Mouse (Mus musculus) heart, postnatal 10 days (tissue): ENCODE measurements at regions not wholly inside any gene's neighbourhood (a gene's known extent, or its start where the extent isn't known, plus 50 kb on each side); places are given as distances from the start of the nearest gene placed in this dataset.

Experiments used
- DNase-seq, 2 experiments: peaks; one replicate each; pipeline ENCODE4 v3.0.0; 2021
- intact Hi-C: fragments of 180-260 bp; cut with DNase I; formaldehyde crosslinking; loops from one replicate; pipeline ENCODE4 v1.15.1; 2025

DNA sequence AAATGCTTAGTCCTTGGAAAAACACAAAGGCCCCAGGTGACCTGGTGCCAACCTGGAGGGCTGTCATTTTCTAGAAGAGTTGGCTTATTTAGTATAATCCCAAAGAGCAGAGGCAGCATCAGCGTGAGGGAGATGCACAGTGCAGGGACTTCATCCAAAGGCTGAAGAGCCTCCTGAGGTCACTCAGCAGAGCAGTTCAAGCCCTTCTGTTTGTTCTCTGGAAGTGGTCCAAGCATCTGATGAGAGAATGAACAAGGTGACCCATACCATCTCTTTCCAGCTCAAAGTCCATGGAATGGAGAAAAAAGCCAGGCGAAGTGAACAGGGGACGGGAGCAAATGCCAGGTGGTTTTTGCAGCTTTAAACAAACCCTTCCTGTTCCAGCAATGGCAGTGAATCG, 695.9 kb downstream of the Diaph3 start:
- intact Hi-C loops = loop anchor here (5.0 to 10.0 kb wide), 2 partner anchors 108 to 2000 kb away; partner anchors contain the start of gene Pcdh17

GRCm38 (mm10) chr14:86443921-86444835, 696.9 kb downstream of the Diaph3 start:
- peak; percentile 19 to 37 for DNase-seq
- intact Hi-C loops = loop anchor here (10.0 kb wide), 1 partner anchor 1999 kb away; the partner anchor contains the start of gene Pcdh17

More for the DNA sequence above, 695.9 kb downstream of the Diaph3 start:
- DNase-seq = no peak

DNA sequence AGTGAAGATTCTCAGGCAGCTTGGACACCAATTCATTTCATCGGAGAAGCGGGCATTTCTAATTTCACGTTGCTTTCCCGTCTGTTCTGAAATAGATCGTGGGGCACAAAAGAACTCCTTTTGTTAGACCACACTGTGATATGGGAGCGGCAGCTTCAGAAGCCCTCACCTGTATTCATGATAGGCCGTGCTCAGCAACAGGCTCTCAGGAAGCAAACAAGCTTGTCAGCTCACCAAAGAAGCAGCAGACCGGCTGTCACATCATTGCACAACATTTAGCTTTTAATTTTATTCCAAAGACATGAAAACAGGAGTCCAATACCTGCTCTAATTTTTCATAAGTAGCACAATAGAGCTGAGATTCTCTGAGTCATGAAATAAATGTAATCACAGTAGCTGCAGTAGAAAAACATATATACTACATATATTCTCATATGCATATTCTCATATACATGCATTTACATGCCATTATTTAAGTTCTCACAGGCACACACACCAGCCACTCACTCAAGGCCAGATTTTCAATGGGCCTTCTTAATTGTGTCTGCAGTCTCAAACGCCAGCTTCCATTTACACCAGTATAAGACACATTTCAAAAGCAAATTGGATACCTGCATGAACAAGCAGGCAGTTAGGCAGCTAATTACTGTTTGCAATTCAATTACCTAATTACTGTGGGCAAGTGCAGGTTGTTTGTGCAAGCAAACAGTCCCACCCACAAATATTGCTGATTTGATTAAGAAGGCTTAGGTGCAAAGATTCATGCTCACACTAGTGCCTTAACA, 698.9 kb downstream of the Diaph3 start:
- intact Hi-C loops = loop anchor here (10.0 kb wide), 1 partner anchor 1997 kb away; the partner anchor contains the start of gene Pcdh17
- DNase-seq = no peak

DNA sequence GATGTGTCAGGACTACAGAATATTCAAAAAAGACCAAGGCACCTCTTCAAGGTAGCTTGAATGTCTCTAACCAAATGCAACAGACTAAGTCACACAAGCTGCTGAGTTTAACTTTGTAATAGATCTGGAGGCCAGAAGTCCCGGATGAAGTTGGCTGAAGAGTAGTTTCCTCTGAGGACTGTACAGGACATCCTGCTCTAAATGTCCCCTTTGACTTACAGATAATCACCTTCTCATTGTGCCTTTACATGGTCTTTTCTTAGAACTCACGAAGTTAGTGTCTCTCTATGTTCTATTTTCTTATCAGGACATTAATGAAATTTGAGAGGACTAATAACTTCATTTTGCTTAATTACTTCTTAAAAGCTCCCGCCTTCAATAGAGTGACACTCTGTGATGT, 703.7 kb downstream of the Diaph3 start:
- intact Hi-C loops = no loop called here

GRCm38 (mm10) chr14:86435345-86435744, 705.7 kb downstream of the Diaph3 start:
- intact Hi-C loops = no loop called here

More for the DNA sequence above, 703.7 kb downstream of the Diaph3 start:
- no peak for DNase-seq

GRCm38 (mm10) chr14:86431215-86431816, 709.7 kb downstream of the Diaph3 start:
- no peak for DNase-seq
- intact Hi-C loops = no loop called here

More at GRCm38 (mm10) chr14:86435345-86435744, 705.7 kb downstream of the Diaph3 start:
- DNase-seq = no peak

- intact Hi-C loops = no loop called here
- no peak for DNase-seq
Observed at GRCm38 (mm10) chr14:86421881-86422280, 719.2 kb downstream of the Diaph3 start.

DNA sequence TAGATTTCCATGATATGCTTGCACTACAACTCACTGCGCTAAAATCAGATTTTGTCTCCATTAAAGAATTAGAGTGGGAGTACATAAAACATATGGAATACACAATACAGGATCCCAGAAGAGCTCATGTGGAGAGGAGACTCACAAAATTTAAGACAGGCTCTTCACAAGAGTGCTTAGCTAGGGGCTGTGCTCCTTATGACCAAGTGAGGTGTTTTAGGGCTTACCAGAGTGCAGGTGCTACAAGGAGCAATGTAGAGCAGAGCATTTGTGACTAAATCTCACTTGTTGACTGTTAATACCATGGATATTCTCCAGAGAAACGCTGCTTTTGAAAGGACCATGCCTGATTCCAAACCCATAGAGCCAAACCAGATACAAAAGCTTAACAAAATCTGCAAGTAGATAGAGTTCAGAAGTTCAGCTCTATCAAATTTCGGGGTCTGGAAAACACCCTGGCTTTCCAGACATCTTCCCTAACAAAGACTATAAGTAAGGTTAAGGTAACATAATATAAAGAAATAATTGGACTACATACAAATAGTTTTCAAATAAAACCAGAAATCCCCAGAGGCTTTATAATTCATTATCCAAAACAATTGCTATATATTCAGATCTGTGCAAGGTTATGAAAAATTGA, 721.0 kb downstream of the Diaph3 start:
- no peak for DNase-seq
- intact Hi-C loops = no loop called here

- intact Hi-C loops = no loop called here
- no peak for DNase-seq
Observed at GRCm38 (mm10) chr14:86396876-86397275, 744.2 kb downstream of the Diaph3 start.

GRCm38 (mm10) chr14:86395951-86396361, 745.1 kb downstream of the Diaph3 start:
- no peak for DNase-seq
- intact Hi-C loops = no loop called here

DNA sequence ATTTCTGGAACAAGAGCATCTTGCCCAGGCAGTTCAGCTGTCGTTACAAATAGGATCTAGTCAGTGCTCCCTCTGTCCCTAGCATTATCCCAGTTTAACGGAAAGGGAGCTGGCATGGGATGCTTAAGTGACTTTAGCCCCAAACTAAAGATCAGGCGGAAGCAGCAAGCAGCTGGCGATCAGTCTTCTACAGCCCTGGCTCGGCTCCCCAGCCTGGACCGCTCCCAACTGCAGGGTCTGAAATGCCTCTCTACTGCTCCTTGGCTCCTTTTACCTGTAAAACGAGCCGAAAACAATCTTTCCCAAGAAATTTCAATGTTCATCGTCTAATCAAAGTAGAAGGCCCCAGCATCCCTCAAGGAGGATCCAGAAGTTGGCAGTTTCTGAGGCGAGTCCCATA, 745.5 kb downstream of the Diaph3 start:
- DNase-seq = no peak
- intact Hi-C loops = no loop called here

DNA sequence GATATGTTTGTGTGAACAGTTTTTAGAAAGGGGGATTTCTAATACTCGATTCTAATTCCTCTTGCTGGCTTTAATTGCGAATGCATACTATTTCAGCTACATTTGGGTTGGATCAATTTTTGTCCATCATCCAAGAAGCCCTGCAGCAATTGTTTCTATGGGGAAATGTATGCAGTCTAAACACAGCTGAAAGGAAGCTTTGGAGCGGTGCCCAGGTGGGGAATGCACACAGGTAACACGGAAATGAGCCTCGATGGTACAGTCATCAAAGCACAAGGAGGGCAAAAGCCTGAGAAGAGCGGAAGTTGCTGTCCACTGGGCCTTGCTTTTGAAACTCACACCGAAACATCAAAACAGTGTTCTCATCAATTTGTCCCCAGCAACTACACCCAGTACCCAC, 746.0 kb downstream of the Diaph3 start:
- intact Hi-C loops = no loop called here
- DNase-seq = no peak

GRCm38 (mm10) chr14:86385136-86385535, 755.9 kb downstream of the Diaph3 start:
- no peak for DNase-seq
- intact Hi-C loops = no loop called here

GRCm38 (mm10) chr14:86365032-86365431, 776.0 kb downstream of the Diaph3 start:
- no peak for DNase-seq
- intact Hi-C loops = no loop called here

DNA sequence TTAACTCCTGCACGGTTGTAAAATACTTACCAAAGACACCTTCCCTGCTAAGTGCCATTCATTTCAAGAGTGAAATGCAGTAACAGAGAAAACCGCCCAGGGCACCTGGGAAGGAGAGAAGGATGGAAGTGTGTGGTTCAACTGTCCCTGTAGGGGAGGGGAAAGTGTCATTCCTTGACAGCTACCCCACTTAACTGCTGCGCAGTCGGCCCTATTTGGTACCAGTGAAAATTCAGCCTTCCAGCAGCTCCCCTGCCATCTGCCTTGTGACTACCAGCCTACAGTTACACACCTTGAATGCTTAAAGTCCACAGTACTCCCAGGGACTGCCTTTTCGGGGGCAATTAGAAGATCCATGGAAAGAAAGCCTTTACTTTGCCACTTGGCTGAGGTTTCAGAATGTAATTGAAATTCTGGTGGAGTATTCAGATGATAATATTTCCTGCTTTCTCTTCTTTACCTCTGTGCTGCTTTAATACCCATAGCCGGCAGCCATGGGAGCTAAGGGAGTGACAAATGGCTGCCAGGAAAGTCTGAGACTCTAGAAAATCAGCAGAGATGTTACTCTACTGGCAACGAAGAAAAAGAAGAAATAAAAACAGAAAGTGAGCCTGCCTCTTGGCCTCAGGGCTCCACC, 780.5 kb downstream of the Diaph3 start:
- intact Hi-C loops = no loop called here
- no peak for DNase-seq

DNA sequence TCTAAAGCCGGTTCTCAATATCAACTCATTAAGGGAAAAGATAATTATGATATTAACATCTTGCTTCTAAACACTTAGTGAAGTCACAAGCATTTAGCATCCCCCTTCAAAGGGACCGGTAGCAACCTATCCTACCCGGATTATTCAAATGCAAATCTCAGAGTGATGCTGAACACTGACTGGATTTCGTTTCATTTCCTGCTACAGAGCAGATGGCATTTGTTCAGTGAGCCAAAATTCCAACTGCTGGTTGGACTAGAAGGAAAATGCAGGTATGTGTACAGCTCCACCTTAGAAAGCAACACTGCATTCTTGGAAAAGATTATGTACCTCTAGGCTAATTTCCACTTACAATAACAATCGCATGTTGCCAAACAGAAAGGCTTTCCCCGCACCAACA, 782.5 kb downstream of the Diaph3 start:
- intact Hi-C loops = no loop called here
- no peak for DNase-seq

DNA sequence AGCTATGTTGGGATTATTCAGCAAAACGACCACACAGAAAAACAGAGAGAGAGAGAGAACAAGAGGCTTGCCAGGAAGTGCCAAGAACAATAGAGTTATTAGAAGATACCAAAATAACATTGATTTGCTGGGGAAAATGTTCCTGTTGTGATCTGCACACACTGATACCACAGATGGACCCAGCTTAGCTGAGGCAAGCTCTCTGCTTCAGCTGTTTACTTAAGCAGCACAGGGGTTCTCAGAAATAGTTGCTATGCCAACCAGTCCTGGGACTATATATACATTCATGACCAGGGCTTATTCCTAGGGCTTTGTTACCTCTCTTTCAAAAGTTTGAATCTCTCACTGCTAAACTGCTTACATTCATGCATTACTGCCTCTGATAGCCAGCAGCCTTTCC, 790.5 kb downstream of the Diaph3 start:
- intact Hi-C loops = no loop called here
- DNase-seq = no peak

DNA sequence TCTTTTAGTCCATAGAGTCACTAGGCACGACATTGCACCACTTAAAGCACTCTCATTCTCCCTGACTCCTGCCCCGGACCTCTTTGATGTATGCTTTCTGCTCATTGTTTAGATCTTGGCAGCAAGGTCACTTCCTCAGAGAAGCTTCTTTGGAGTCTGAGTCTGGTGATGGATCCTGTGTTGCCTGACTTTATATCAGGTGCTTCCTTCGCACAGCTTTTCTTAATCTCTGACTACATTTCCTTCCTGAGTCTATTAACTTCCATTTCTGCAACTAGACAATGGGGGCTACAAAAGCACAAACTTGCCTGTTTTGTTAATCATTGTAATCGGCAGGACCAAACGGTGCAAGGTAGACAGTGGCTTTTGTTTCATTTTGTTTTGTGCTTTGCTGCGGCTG, 802.0 kb downstream of the Diaph3 start:
- intact Hi-C loops = loop anchor here (2.0 to 10.0 kb wide), 4 partner anchors 30 to 226 kb away; no protein-coding TSS in a partner anchor
- DNase-seq = peak; percentile 8 to 18

GRCm38 (mm10) chr14:86337052-86337451, 804.0 kb downstream of the Diaph3 start:
- DNase-seq = no peak
- intact Hi-C loops = loop anchor here (2.0 to 10.0 kb wide), 4 partner anchors 14 to 228 kb away; no protein-coding TSS in a partner anchor

GRCm38 (mm10) chr14:86335284-86335683, 805.8 kb downstream of the Diaph3 start:
- DNase-seq = no peak
- intact Hi-C loops = loop anchor here (5.0 to 10.0 kb wide), 3 partner anchors 112 to 230 kb away; no protein-coding TSS in a partner anchor
